Mouse (Mus musculus): Measurements from ENCODE around the gene Gpr179.

DNA sequence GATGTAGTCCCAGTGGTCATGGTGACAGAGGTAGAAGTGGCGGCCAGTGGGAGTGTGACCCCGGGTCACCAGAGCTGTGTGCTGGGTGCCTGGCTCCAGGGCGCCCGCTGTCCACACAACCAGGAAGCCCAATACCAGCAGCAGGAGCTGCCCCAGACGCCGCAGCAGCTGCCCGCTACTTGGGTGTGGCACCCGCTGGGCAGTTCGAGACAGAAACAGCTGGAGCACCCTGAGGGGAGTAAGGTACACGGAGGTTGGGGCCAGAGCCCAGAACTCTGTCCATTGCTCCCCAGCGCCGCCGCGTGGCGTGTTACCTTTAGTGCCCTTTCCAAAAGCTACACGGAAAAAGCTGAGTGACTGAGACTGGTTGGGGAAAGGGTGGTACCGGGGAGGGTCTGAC is 8.3 kb downstream of the Gpr179 start:
- TF ChIP-seq POLR2A (IDR thresholded peaks at IDR 0.05; ENCODE audit: insufficient read length, low read depth) (no peak), MAX (IDR thresholded peaks at IDR 0.05; ENCODE audit: low read depth) (no peak), USF1 (IDR thresholded peaks at IDR 0.05; ENCODE audit: low read depth) (no peak), TCF12 (IDR thresholded peaks at IDR 0.05; ENCODE audit: insufficient read depth, poor library complexity, severe bottlenecking) (no peak)

Measured in myocyte (in vitro differentiated cells).